Mouse (Mus musculus) right cerebral cortex, postnatal 25 days (tissue): ENCODE data around the gene Olfr1440.

Experiments used
- DNase-seq: peaks from one replicate; pipeline ENCODE4 v3.0.0; 2022

The Olfr1440 gene

GRCm38 (mm10) chr19:12386979-12387378 lies at the start of gene Olfr1440:
Olfr1440 (plus strand) TSS chr19:12387279.
- DNase-seq = no peak

GRCm38 (mm10) chr19:12373004-12373403 lies 14.1 kb upstream of the Olfr1440 start:
- no peak for DNase-seq

GRCm38 (mm10) chr19:12374465-12375025 lies 12.5 kb upstream of the Olfr1440 start:
- DNase-seq = peak; percentile 19

- no peak for DNase-seq
Observed at GRCm38 (mm10) chr19:12413737-12414136, 26.7 kb downstream of the Olfr1440 start.

- no peak for DNase-seq
Observed at GRCm38 (mm10) chr19:12417361-12417760, 30.3 kb downstream of the Olfr1440 start, which contains the start of gene Olfr1441. Olfr1441 (plus strand) TSS chr19:12417433.

GRCm38 (mm10) chr19:12418312-12418711 lies 31.2 kb downstream of the Olfr1440 start:
- DNase-seq = no peak

- no peak for DNase-seq
Observed at GRCm38 (mm10) chr19:12420555-12420954, 33.5 kb downstream of the Olfr1440 start.

GRCm38 (mm10) chr19:12421680-12422079 lies 34.6 kb downstream of the Olfr1440 start:
- DNase-seq = no peak

- DNase-seq = no peak
Observed at GRCm38 (mm10) chr19:12427101-12427500, 40.0 kb downstream of the Olfr1440 start.

- no peak for DNase-seq
Observed at GRCm38 (mm10) chr19:12427605-12428004, 40.5 kb downstream of the Olfr1440 start, which contains the start of gene Pfpl. Pfpl (plus strand) TSS chr19:12427905.

GRCm38 (mm10) chr19:12433033-12433432 lies 46.0 kb downstream of the Olfr1440 start:
- DNase-seq = no peak

- DNase-seq = no peak
Observed at GRCm38 (mm10) chr19:12435011-12435416, 47.9 kb downstream of the Olfr1440 start.

GRCm38 (mm10) chr19:12435750-12436524 lies 48.9 kb downstream of the Olfr1440 start:
- no peak for DNase-seq

- no peak for DNase-seq
Observed at GRCm38 (mm10) chr19:12439581-12439980, 52.5 kb downstream of the Olfr1440 start.

- no peak for DNase-seq
Observed at GRCm38 (mm10) chr19:12440103-12440725, 53.1 kb downstream of the Olfr1440 start.

GRCm38 (mm10) chr19:12442560-12442959 lies 55.5 kb downstream of the Olfr1440 start:
- no peak for DNase-seq

GRCm38 (mm10) chr19:12445014-12445413 lies 57.9 kb downstream of the Olfr1440 start:
- DNase-seq = no peak
